ENCODE assay signal across 21 mouse cellular contexts in the genomic region with DNA sequence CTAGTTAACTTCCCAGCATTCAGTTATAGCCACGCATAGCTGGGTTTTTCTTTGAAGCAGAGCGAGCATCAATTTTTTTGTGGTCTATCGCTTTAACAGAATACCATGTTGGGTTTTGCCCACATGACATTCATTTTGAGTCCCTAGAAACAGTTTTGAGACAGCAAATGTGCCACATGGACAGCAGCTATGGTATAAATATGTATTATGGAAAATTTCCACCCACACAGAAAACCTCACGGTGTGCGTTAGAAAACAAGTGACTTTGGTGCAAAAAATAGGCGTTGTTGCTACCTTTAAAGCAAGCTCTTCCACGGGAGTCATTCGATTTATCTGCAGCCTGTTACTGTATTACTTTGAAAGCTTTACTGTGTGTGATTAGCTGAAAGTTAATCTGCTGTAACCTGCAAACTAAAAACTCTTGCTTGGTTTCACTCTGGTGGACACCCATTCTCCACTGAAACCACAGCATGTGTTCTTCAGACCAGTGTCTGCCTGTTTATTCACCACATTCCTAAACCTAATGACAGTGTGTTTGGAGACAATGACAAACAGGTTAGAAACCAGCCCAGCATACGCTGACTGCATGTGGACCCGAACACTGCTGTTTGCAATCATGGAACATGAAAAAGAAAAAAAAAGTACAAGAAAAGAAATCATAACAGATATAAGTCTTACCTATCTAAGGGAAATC. TPM values are rescaled to one million over a fixed set of nuclear protein-coding genes. Genes with fewer than 3 reads are reported as not detected.
DNase-seq lines count a peak whose midpoint lies in the region; ATAC-seq and TF ChIP-seq lines count a peak whose summit lies in the region.
"Had no signal": no experiment of that assay in that cellular context is flagged by ENCODE, and none has a peak within 500 bp of the region (broad histone marks: within the 10 kb centered on the region; RNA-seq: fewer than 3 reads in every experiment).

No protein-coding gene starts in this region.

- H3K79me2 ChIP-seq in CH12.LX (replicated peaks; ENCODE audit: control insufficient read depth, extremely low read depth, insufficient read depth, poor library complexity, severe bottlenecking): no peaks in the 10 kb centered on the region

- DNase-seq in embryonic facial prominence, embryonic 10.5 days (ENCODE audit: low spot score): no peak
- peak; percentile 37 for DNase-seq in kidney, postnatal 0 days (ENCODE audit: low spot score)
- DNase-seq in kidney, postnatal 10 days: no peak
- no peak for DNase-seq in CH12.LX (ENCODE audit: extremely low read depth)
- peak; percentile 14 for DNase-seq in kidney, postnatal 14 days
- no peak for DNase-seq in heart, postnatal 36 days
- no peak for DNase-seq in ovary, postnatal 36 days (ENCODE audit: low spot score)
- DNase-seq: cerebellum, postnatal 10 days; embryo, embryonic 11 days; heart, postnatal 14 days; right cerebral cortex, postnatal 14 days; thymus, postnatal 14 days had no signal

- H3K27me3 ChIP-seq in embryonic facial prominence, embryonic 13.5 days: no peaks in the 10 kb centered on the region
- H3K27me3 ChIP-seq in embryonic facial prominence, embryonic 10.5 days (replicated peaks; ENCODE audit: low read depth, poor library complexity, severe bottlenecking): no peaks in the 10 kb centered on the region
- no peaks in the 10 kb centered on the region for H3K27me3 ChIP-seq in kidney, postnatal 0 days (ENCODE audit: insufficient read depth, low read length)
- no peaks in the 10 kb centered on the region for H3K27me3 ChIP-seq in CH12.LX (replicated peaks)
- H3K27me3 ChIP-seq: forebrain, embryonic 15.5 days; hindbrain, embryonic 15.5 days; liver, embryonic 12.5 days; lung, embryonic 15.5 days; megakaryocyte, embryonic 14.5 days; neural tube, embryonic 12.5 days had no signal

- no peak overlapping the region for H3K4me3 ChIP-seq in embryonic facial prominence, embryonic 13.5 days
- no peak overlapping the region for H3K4me3 ChIP-seq in embryonic facial prominence, embryonic 10.5 days
- H3K4me3 ChIP-seq in kidney, postnatal 0 days (replicated peaks; ENCODE audit: low read depth, low read length): no peak overlapping the region
- no peak overlapping the region for H3K4me3 ChIP-seq in CH12.LX (replicated peaks in 1 of 3; ENCODE audit: low read depth in 2 of 3, low read length in 2 of 3, poor library complexity in 1 of 3)
- H3K4me3 ChIP-seq: forebrain, embryonic 15.5 days; hindbrain, embryonic 15.5 days; liver, embryonic 12.5 days; lung, embryonic 15.5 days; megakaryocyte, embryonic 14.5 days; neural tube, embryonic 12.5 days had no signal

- TF ChIP-seq POLR2A in CH12.LX (IDR thresholded peaks at IDR 0.05; ENCODE audit: low read depth, low read length): no peak

- in situ Hi-C loops in CH12.LX (cut with MboI; ENCODE audit: low pct_ligation_motif_present, low pct_unique_long_range_greater_than_20kb, low sequenced_read_pairs): loop anchor here (25.0 kb wide), 2 partner anchors 93 to 268 kb away; partner anchors contain the start of gene Gm17409

- no peak overlapping the region for H3K9ac ChIP-seq in embryonic facial prominence, embryonic 13.5 days
- no peak overlapping the region for H3K9ac ChIP-seq in kidney, postnatal 0 days (ENCODE audit: low read depth, low read length)
- H3K9ac ChIP-seq in CH12.LX (ENCODE audit: insufficient read depth, low read depth): peak overlapping the region; percentile 44; the same call in 1 of the 2 replicates
- H3K9ac ChIP-seq: forebrain, embryonic 15.5 days; hindbrain, embryonic 15.5 days; liver, embryonic 12.5 days; lung, embryonic 15.5 days; neural tube, embryonic 12.5 days had no signal

- WGBS in embryonic facial prominence, embryonic 13.5 days: 54% methylated on average over 10 of the region's 10 CpGs
- 91% methylated on average over 10 of the region's 10 CpGs for WGBS in embryonic facial prominence, embryonic 10.5 days
- WGBS in kidney, postnatal 0 days: 53% methylated on average over 10 of the region's 10 CpGs

- peak; percentile 17 for TF ChIP-seq EP300 in CH12.LX (IDR thresholded peaks at IDR 0.05; ENCODE audit: low read length)

- H3K36me3 ChIP-seq in embryonic facial prominence, embryonic 13.5 days: no peaks in the 10 kb centered on the region
- no peaks in the 10 kb centered on the region for H3K36me3 ChIP-seq in embryonic facial prominence, embryonic 10.5 days (replicated peaks)
- no peaks in the 10 kb centered on the region for H3K36me3 ChIP-seq in kidney, postnatal 0 days (ENCODE audit: insufficient read depth, low read length)
- H3K36me3 ChIP-seq in CH12.LX (replicated peaks in 1 of 2; ENCODE audit: control insufficient read depth in 1 of 2, insufficient read depth in 1 of 2, low read length in 1 of 2): no peaks in the 10 kb centered on the region
- H3K36me3 ChIP-seq: forebrain, embryonic 15.5 days; hindbrain, embryonic 15.5 days; liver, embryonic 12.5 days; lung, embryonic 15.5 days; neural tube, embryonic 12.5 days had no signal

- intact Hi-C loops in heart, postnatal 36 days (cut with DNase I): loop anchor here (10.0 kb wide), 1 partner anchor 370 kb away; the partner anchor contains the start of genes Acvr1 and Upp2

- ATAC-seq in embryonic facial prominence, embryonic 13.5 days (ENCODE audit: insufficient number of reproducible peaks, insufficient read depth, low FRiP score, low TSS enrichment, low read depth): no peak
- ATAC-seq in kidney, postnatal 0 days (replicated peaks; ENCODE audit: low FRiP score, low read depth): peak; percentile 53; the same call in 1 of the 2 replicates
- ATAC-seq: forebrain, embryonic 15.5 days; liver, embryonic 12.5 days had no signal

- H3K4me2 ChIP-seq in embryonic facial prominence, embryonic 13.5 days: peak overlapping the region; percentile 16
- peak overlapping the region; percentile 31 for H3K4me2 ChIP-seq in kidney, postnatal 0 days (ENCODE audit: low read length)
- H3K4me2 ChIP-seq in CH12.LX (ENCODE audit: insufficient read depth, low read depth, poor library complexity, severe bottlenecking): peak overlapping the region; percentile 74
- H3K4me2 ChIP-seq: forebrain, embryonic 15.5 days; heart, embryonic 11.5 days; hindbrain, embryonic 15.5 days; liver, embryonic 12.5 days; lung, embryonic 15.5 days; neural tube, embryonic 12.5 days had no signal

- H3K9me3 ChIP-seq in embryonic facial prominence, embryonic 13.5 days: no peaks in the 10 kb centered on the region
- H3K9me3 ChIP-seq in embryonic facial prominence, embryonic 10.5 days: no peaks in the 10 kb centered on the region
- no peaks in the 10 kb centered on the region for H3K9me3 ChIP-seq in kidney, postnatal 0 days (replicated peaks; ENCODE audit: low read length)
- no peaks in the 10 kb centered on the region for H3K9me3 ChIP-seq in CH12.LX (replicated peaks; ENCODE audit: low read length)
- H3K9me3 ChIP-seq: forebrain, embryonic 15.5 days; hindbrain, embryonic 15.5 days; liver, embryonic 12.5 days; lung, embryonic 15.5 days; megakaryocyte, embryonic 14.5 days; neural tube, embryonic 12.5 days had no signal

- dilution Hi-C loops in CH12.LX (cut with MboI; ENCODE audit: extremely low pct_ligation_motif_present, extremely low pct_unique_long_range_greater_than_20kb, low sequenced_read_pairs): no loop called here

- peak overlapping the region; percentile 61 for H3K27ac ChIP-seq in embryonic facial prominence, embryonic 13.5 days
- H3K27ac ChIP-seq in embryonic facial prominence, embryonic 10.5 days (replicated peaks): no peak overlapping the region
- H3K27ac ChIP-seq in kidney, postnatal 0 days: peak overlapping the region; percentile 65; the same call in 1 of the 2 replicates
- H3K27ac ChIP-seq in CH12.LX (ENCODE audit: insufficient read depth, low read depth): no peak overlapping the region
- H3K27ac ChIP-seq: forebrain, embryonic 15.5 days; hindbrain, embryonic 15.5 days; liver, embryonic 12.5 days; lung, embryonic 15.5 days; neural tube, embryonic 12.5 days had no signal

- TF ChIP-seq CTCF in kidney, postnatal 0 days (IDR thresholded peaks at IDR 0.05; ENCODE audit: low read depth): no peak
- no peak for TF ChIP-seq CTCF in CH12.LX (conservative IDR thresholded peaks at IDR 0.05 in 1 of 2, IDR thresholded peaks at IDR 0.05 in 1 of 2; ENCODE audit: low read depth in 2 of 2, low read length in 2 of 2)

- peaks cover 9% of the 10 kb centered on the region; the same call in 1 of the 2 replicates for H3K4me1 ChIP-seq in embryonic facial prominence, embryonic 13.5 days
- H3K4me1 ChIP-seq in embryonic facial prominence, embryonic 10.5 days: no peaks in the 10 kb centered on the region
- 0 out of 2 replicates have a peak, but pooled peaks cover 3% of the 10 kb centered on the region for H3K4me1 ChIP-seq in kidney, postnatal 0 days (replicated peaks; ENCODE audit: insufficient read depth, low read length)
- peaks cover 10 to 38% of the 10 kb centered on the region in 2 experiments for H3K4me1 ChIP-seq in CH12.LX (ENCODE audit: control insufficient read depth in 1 of 2, insufficient read depth in 2 of 2)
- H3K4me1 ChIP-seq: forebrain, embryonic 15.5 days; hindbrain, embryonic 15.5 days; liver, embryonic 12.5 days; lung, embryonic 15.5 days; neural tube, embryonic 12.5 days had no signal

- TF ChIP-seq RAD21 in CH12.LX (IDR thresholded peaks at IDR 0.05; ENCODE audit: low read depth, low read length): no peak

TF ChIP-seq in CH12.LX, 34 proteins besides CTCF, POLR2A, EP300 and RAD21:
- TF ChIP-seq CHD1 (IDR thresholded peaks at IDR 0.05; ENCODE audit: low read depth, low read length) (peak; percentile 45; the same call in 1 of the 2 replicates), RCOR1 (conservative IDR thresholded peaks at IDR 0.05; ENCODE audit: low read depth, low read length) (no peak), IRF4 (IDR thresholded peaks at IDR 0.05; ENCODE audit: low read depth, low read length) (peak; percentile 12; the same call in 1 of the 2 replicates), ETS1 (conservative IDR thresholded peaks at IDR 0.05; ENCODE audit: low read depth, low read length) (peak; percentile 33; the same call in 1 of the 2 replicates), BHLHE40 (IDR thresholded peaks at IDR 0.05; ENCODE audit: low read depth, low read length) (no peak), MXI1 (IDR thresholded peaks at IDR 0.05; ENCODE audit: low read depth, low read length) (peak; percentile 46; the same call in 1 of the 2 replicates), TCF12 (IDR thresholded peaks at IDR 0.05; ENCODE audit: low read depth, low read length) (no peak), MYC (IDR thresholded peaks at IDR 0.05; ENCODE audit: low read depth, low read length) (0 out of 2 replicates have a peak, but pooled peaks have one; percentile 63)

RNA-seq across cellular contexts. Expression of gene Cytip, which starts 0.8 kb away (rescaled TPM):
- polyA plus RNA-seq in embryonic facial prominence, embryonic 13.5 days (2015; fragmentation: Nextera tagmentation; extraction: Ambion mirVana): 0.26 and 0.97 TPM in 2 replicates
- 0.15 and 0.80 TPM in 2 replicates for polyA plus RNA-seq in embryonic facial prominence, embryonic 10.5 days (2016; fragmentation: Nextera tagmentation; extraction: Ambion mirVana)
- 6.3 and 7.1 TPM in 2 replicates for polyA plus RNA-seq in kidney, postnatal 0 days (2015; fragmentation: Nextera tagmentation; extraction: Ambion mirVana)
- 61.3 TPM in 2 replicates for total RNA-seq in CH12.LX (2012; rRNA removed)
- 55.9 and 73.4 TPM in 2 replicates for total RNA-seq in CH12.LX (2014; rRNA removed)
- 40.2 and 43.1 TPM in 2 replicates for polyA plus RNA-seq in CH12.LX (2012; ENCODE audit: insufficient read length, low read depth)
- 1 to 10 TPM; 1.2 to 1.4 TPM for total RNA-seq in heart, postnatal 36 days (2021)
- total RNA-seq: layer of hippocampus, adult 18-20 months had no signal

Comparison
In these comparisons a context has a peak if more than half of its experiments do, and no peak if none do; other contexts are left out.
1. H3K27ac ChIP-seq: peak in embryonic facial prominence, embryonic 13.5 days (single experiment) and kidney, postnatal 0 days (single experiment); none in embryonic facial prominence, embryonic 10.5 days (single experiment) and CH12.LX (single experiment).
2. DNase-seq: peak in kidney, postnatal 0 days (single experiment) and kidney, postnatal 14 days (single experiment); none in embryonic facial prominence, embryonic 10.5 days (single experiment), kidney, postnatal 10 days (single experiment), CH12.LX (single experiment), heart, postnatal 36 days (0 of 2) and ovary, postnatal 36 days (single experiment).
3. H3K4me2 ChIP-seq: peak in every context shown above with its lines; median percentile 74 in CH12.LX; 31 in kidney, postnatal 0 days; 16 in embryonic facial prominence, embryonic 13.5 days.